Mouse (Mus musculus) limb, embryonic 15.5 days (tissue): Measurements from ENCODE around the gene Foxp1. TPM values are rescaled to one million over a fixed set of nuclear protein-coding genes. Genes with fewer than 3 reads are reported as not detected.

ENCODE experiments used
- ATAC-seq: fragments of 200-750 bp; cut with Nextera tagmentation; 2 replicates; pipeline ENCODE4 v1.8.0; 2017; ENCODE audit warnings: low read depth, moderate TSS enrichment; ENCODE audit not compliant: insufficient number of reproducible peaks, low FRiP score, low TSS enrichment
- H3K27ac ChIP-seq: fragments of 300-500 bp; sonication (generic); 2 replicates; pipeline ENCODE4 v1.5.1; 2015; ENCODE audit warnings: moderate library complexity, mild to moderate bottlenecking, inconsistent platforms
- H3K27me3 ChIP-seq: fragments of 300-500 bp; sonication (generic); 2 replicates; pipeline ENCODE4 v1.6.1; 2015; ENCODE audit warnings: inconsistent platforms
- H3K36me3 ChIP-seq: fragments of 300-500 bp; sonication (generic); 2 replicates; pipeline ENCODE4 v1.6.1; 2015; ENCODE audit warnings: inconsistent platforms
- H3K4me1 ChIP-seq: fragments of 300-500 bp; sonication (generic); 2 replicates; pipeline ENCODE4 v1.6.1; 2015; ENCODE audit warnings: inconsistent platforms
- H3K4me2 ChIP-seq: fragments of 300-500 bp; sonication (generic); 2 replicates; pipeline ENCODE4 v1.6.1; 2015; ENCODE audit warnings: mild to moderate bottlenecking, inconsistent platforms
- H3K4me3 ChIP-seq: fragments of 300-500 bp; sonication (generic); 2 replicates; pipeline ENCODE4 v1.5.1; 2015; ENCODE audit warnings: mild to moderate bottlenecking, inconsistent platforms
- H3K9ac ChIP-seq: fragments of 300-500 bp; sonication (generic); 2 replicates; pipeline ENCODE4 v1.6.1; 2015; ENCODE audit warnings: inconsistent platforms
- H3K9me3 ChIP-seq: fragments of 300-500 bp; sonication (generic); 2 replicates; pipeline ENCODE4 v1.6.1; 2016; ENCODE audit warnings: inconsistent platforms
- WGBS: fragments of 180-500 bp; shearing (Covaris S2); methylation state at CpG from one replicate; pipeline ENCODE4 v1.1.7; 2015; 5-methylcytosine and 5-hydroxymethylcytosine counted together
- polyA plus RNA-seq: library from polyadenylated mRNA; unstranded; fragments of >200 nt; fragmentation: Nextera tagmentation; extraction: Ambion mirVana; gene quantifications from 2 replicates; pipeline ENCODE4 v1.2.1, GENCODE M21; 2015

The Foxp1 gene
- polyA plus RNA-seq, 1 experiment from 2014 or later = 142 TPM

- Histone ChIP-seq H3K27me3 (no peaks in the 10 kb centered on the region), H3K4me2 (no peak overlapping the region), H3K9me3 (no peaks in the 10 kb centered on the region), H3K4me1 (0 out of 2 replicates have a peak, but pooled peaks cover 3% of the 10 kb centered on the region), H3K27ac (no peak overlapping the region), H3K4me3 (no peak overlapping the region), H3K9ac (no peak overlapping the region), H3K36me3 (no peaks in the 10 kb centered on the region)
- ATAC-seq = no peak
- 42% methylated on average over 6 of the region's 6 CpGs for WGBS
These were observed 158.0 kb downstream of the Foxp1 start for GRCm38 (mm10) chr6:99364545-99364944.

- Histone ChIP-seq H3K9me3 (no peaks in the 10 kb centered on the region), H3K27me3 (no peaks in the 10 kb centered on the region), H3K4me3 (no peak overlapping the region), H3K36me3 (no peaks in the 10 kb centered on the region), H3K4me1 (0 out of 2 replicates have a peak, but pooled peaks cover 3% of the 10 kb centered on the region), H3K9ac (no peak overlapping the region), H3K27ac (no peak overlapping the region), H3K4me2 (no peak overlapping the region)
- WGBS = 81% methylated on average over 4 of the region's 4 CpGs
- ATAC-seq = no peak
These were observed 161.9 kb downstream of the Foxp1 start for GRCm38 (mm10) chr6:99360581-99360980.

GRCm38 (mm10) chr6:99359765-99360499 lies 162.6 kb downstream of the Foxp1 start:
- no peak overlapping the region for H3K9ac ChIP-seq
- H3K27me3 ChIP-seq = no peaks in the 10 kb centered on the region
- no peak overlapping the region for H3K4me3 ChIP-seq
- 0 out of 2 replicates have a peak, but pooled peaks cover 3% of the 10 kb centered on the region for H3K4me1 ChIP-seq
- 70% methylated on average over 6 of the region's 6 CpGs for WGBS
- H3K9me3 ChIP-seq = no peaks in the 10 kb centered on the region
- ATAC-seq = no peak
- no peak overlapping the region for H3K27ac ChIP-seq
- no peaks in the 10 kb centered on the region for H3K36me3 ChIP-seq
- H3K4me2 ChIP-seq = no peak overlapping the region

GRCm38 (mm10) chr6:99359036-99359698 lies 163.4 kb downstream of the Foxp1 start:
- WGBS = 75% methylated on average over 9 of the region's 9 CpGs
- Histone ChIP-seq H3K4me2 (no peak overlapping the region), H3K4me1 (no peaks in the 10 kb centered on the region), H3K27me3 (no peaks in the 10 kb centered on the region), H3K4me3 (no peak overlapping the region), H3K27ac (peak overlapping the region; percentile 61; the same call in 1 of the 2 replicates), H3K9ac (no peak overlapping the region), H3K9me3 (no peaks in the 10 kb centered on the region), H3K36me3 (no peaks in the 10 kb centered on the region)
- ATAC-seq = no peak

- 77% methylated on average over 2 of the region's 2 CpGs for WGBS
- no peaks in the 10 kb centered on the region for H3K27me3 ChIP-seq
- ATAC-seq = no peak
These were observed 164.6 kb downstream of the Foxp1 start for GRCm38 (mm10) chr6:99357931-99358330.

GRCm38 (mm10) chr6:99354338-99354737 lies 168.2 kb downstream of the Foxp1 start:
- 40% methylated on average over 2 of the region's 2 CpGs for WGBS
- no peaks in the 10 kb centered on the region for H3K4me1 ChIP-seq
- no peaks in the 10 kb centered on the region for H3K27me3 ChIP-seq
- H3K9ac ChIP-seq = no peak overlapping the region
- H3K4me2 ChIP-seq = no peak overlapping the region
- ATAC-seq = no peak
- H3K27ac ChIP-seq = no peak overlapping the region
- no peaks in the 10 kb centered on the region for H3K36me3 ChIP-seq
- no peaks in the 10 kb centered on the region for H3K9me3 ChIP-seq
- H3K4me3 ChIP-seq = no peak overlapping the region

More at GRCm38 (mm10) chr6:99357931-99358330, 164.6 kb downstream of the Foxp1 start:
- Histone ChIP-seq H3K9me3 (no peaks in the 10 kb centered on the region), H3K36me3 (no peaks in the 10 kb centered on the region), H3K4me3 (no peak overlapping the region), H3K4me2 (no peak overlapping the region), H3K4me1 (no peaks in the 10 kb centered on the region), H3K9ac (no peak overlapping the region), H3K27ac (no peak overlapping the region)

GRCm38 (mm10) chr6:99353441-99353840 lies 169.1 kb downstream of the Foxp1 start:
- no peak for ATAC-seq
- Histone ChIP-seq H3K4me2 (no peak overlapping the region), H3K4me3 (no peak overlapping the region), H3K9me3 (no peaks in the 10 kb centered on the region), H3K36me3 (no peaks in the 10 kb centered on the region), H3K27me3 (no peaks in the 10 kb centered on the region), H3K4me1 (no peaks in the 10 kb centered on the region), H3K9ac (no peak overlapping the region), H3K27ac (no peak overlapping the region)
- 79% methylated on average over 2 of the region's 2 CpGs for WGBS

- no peaks in the 10 kb centered on the region for H3K9me3 ChIP-seq
- no peak overlapping the region for H3K27ac ChIP-seq
- no peaks in the 10 kb centered on the region for H3K4me1 ChIP-seq
- H3K27me3 ChIP-seq = no peaks in the 10 kb centered on the region
- H3K9ac ChIP-seq = no peak overlapping the region
- WGBS = 63% methylated on average over 3 of the region's 3 CpGs
- ATAC-seq = no peak
- no peak overlapping the region for H3K4me3 ChIP-seq
- H3K36me3 ChIP-seq = no peaks in the 10 kb centered on the region
- no peak overlapping the region for H3K4me2 ChIP-seq
These were observed 172.0 kb downstream of the Foxp1 start for GRCm38 (mm10) chr6:99350566-99350965.

- no peak for ATAC-seq
- WGBS = 38% methylated on average over 5 of the region's 5 CpGs
- H3K4me3 ChIP-seq = no peak overlapping the region
- H3K9ac ChIP-seq = no peak overlapping the region
- no peak overlapping the region for H3K27ac ChIP-seq
- H3K27me3 ChIP-seq = no peaks in the 10 kb centered on the region
- no peaks in the 10 kb centered on the region for H3K4me1 ChIP-seq
- H3K4me2 ChIP-seq = no peak overlapping the region
- H3K9me3 ChIP-seq = no peaks in the 10 kb centered on the region
- no peaks in the 10 kb centered on the region for H3K36me3 ChIP-seq
These were observed 172.4 kb downstream of the Foxp1 start for GRCm38 (mm10) chr6:99350156-99350555.

GRCm38 (mm10) chr6:99347836-99348235 lies 174.7 kb downstream of the Foxp1 start:
- no peak overlapping the region for H3K9ac ChIP-seq
- no peaks in the 10 kb centered on the region for H3K27me3 ChIP-seq
- H3K36me3 ChIP-seq = no peaks in the 10 kb centered on the region
- H3K4me1 ChIP-seq = no peaks in the 10 kb centered on the region
- no peak overlapping the region for H3K4me3 ChIP-seq
- WGBS = 32% methylated on average over 10 of the region's 10 CpGs
- no peak overlapping the region for H3K4me2 ChIP-seq
- ATAC-seq = no peak
- no peak overlapping the region for H3K27ac ChIP-seq
- H3K9me3 ChIP-seq = no peaks in the 10 kb centered on the region

- H3K9me3 ChIP-seq = no peaks in the 10 kb centered on the region
- no peaks in the 10 kb centered on the region for H3K27me3 ChIP-seq
- no peak overlapping the region for H3K9ac ChIP-seq
- no peak for ATAC-seq
- H3K4me2 ChIP-seq = no peak overlapping the region
- H3K4me3 ChIP-seq = no peak overlapping the region
- 94% methylated on average over 7 of the region's 7 CpGs for whole genome bisulfite sequencing
- H3K27ac ChIP-seq = no peak overlapping the region
- H3K36me3 ChIP-seq = no peaks in the 10 kb centered on the region
- H3K4me1 ChIP-seq = no peaks in the 10 kb centered on the region
These were observed 177.6 kb downstream of the Foxp1 start for GRCm38 (mm10) chr6:99344966-99345365.

- peaks cover 2% of the 10 kb centered on the region; the same call in 1 of the 2 replicates for H3K4me1 ChIP-seq
- H3K36me3 ChIP-seq = no peaks in the 10 kb centered on the region
- H3K4me3 ChIP-seq = no peak overlapping the region
- 91% methylated on average over 3 of the region's 3 CpGs for WGBS
- H3K27ac ChIP-seq = no peak overlapping the region
- no peak overlapping the region for H3K4me2 ChIP-seq
- no peaks in the 10 kb centered on the region for H3K9me3 ChIP-seq
- no peak for ATAC-seq
- no peaks in the 10 kb centered on the region for H3K27me3 ChIP-seq
- H3K9ac ChIP-seq = no peak overlapping the region
These were observed 178.2 kb downstream of the Foxp1 start for GRCm38 (mm10) chr6:99344357-99344756.
